10 mouse cellular contexts compared by ENCODE assay signal in the genomic region with DNA sequence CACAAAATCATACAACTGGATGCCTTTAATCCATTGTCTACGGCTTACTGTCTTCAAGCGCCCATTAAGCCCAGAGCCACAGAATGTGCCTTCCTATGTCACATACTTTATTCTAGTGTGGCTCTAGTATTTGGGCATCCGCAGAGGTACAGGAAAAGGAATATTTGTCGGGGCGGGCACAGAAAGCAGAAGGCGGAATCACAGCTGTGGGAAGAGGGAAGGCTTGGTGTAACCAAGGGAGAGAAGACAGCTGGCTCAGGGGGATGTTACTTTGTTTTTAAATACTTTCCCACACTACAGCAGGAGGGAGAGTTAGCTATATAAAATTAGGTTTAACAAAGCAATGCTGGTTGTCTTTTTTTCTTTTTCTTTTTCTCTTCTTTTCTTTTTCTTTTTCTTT.
"Had no signal": no experiment of that assay in that cellular context is flagged by ENCODE, and none has a peak within 500 bp of the region (broad histone marks: within the 10 kb centered on the region; RNA-seq: fewer than 3 reads in every experiment).

No protein-coding gene starts in this region.

- DNase-seq: kidney, adult 11 months; kidney, adult 9 months; kidney, postnatal 4 days; midbrain, embryonic 14.5 days had no signal

- H3K27ac ChIP-seq: hindbrain, postnatal 0 days; kidney, postnatal 0 days; limb, embryonic 15.5 days; midbrain, embryonic 10.5 days; neural tube, embryonic 12.5 days had no signal

- H3K4me3 ChIP-seq: limb, embryonic 15.5 days; liver, embryonic 12.5 days; midbrain, embryonic 10.5 days; neural tube, embryonic 12.5 days had no signal

- ATAC-seq: hindbrain, postnatal 0 days; liver, embryonic 12.5 days had no signal
